Mouse (Mus musculus): ENCODE data around the gene Gm7356. TPM values are rescaled to one million over a fixed set of nuclear protein-coding genes. Genes with fewer than 3 reads are reported as not detected.

The Gm7356 gene
- not detected for polyA plus RNA-seq (2017; shearing (Covaris generic))

DNA sequence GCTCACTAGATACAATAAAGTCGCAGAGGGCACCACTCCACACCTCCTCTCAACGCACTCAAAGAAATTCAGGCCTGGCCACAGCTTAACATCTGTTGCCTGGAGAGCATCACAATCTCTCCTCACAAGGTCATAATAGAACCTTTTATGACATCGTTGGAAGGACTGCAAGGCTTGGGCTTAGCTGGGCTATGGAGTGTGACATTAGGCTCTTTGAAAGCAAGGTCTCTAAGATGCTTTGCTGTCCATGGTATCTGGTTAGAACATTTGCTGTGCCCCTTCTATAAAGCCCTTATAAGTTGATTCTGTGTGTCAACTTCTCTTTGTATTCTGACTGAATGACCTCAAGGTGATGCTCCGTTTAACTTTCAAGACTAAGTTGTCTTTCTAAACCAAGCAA lies at the start of gene Gm7356:
Gene Gm7356, minus strand, starts transcription at position 101 of the 400 bp plus-strand sequence.

Other genes starting within 250 kb of the Gm7356 start
- 1.5 TPM for gene Afdn, start 243.2 kb downstream of the Gm7356 start, polyA plus RNA-seq (2017; shearing (Covaris generic))
- gene Tcte2, start 241.9 kb downstream of the Gm7356 start, polyA plus RNA-seq (2017; shearing (Covaris generic)), result 0.18 TPM
- not detected for gene Gm7168, start 55.3 kb downstream of the Gm7356 start, polyA plus RNA-seq (2017; shearing (Covaris generic))
- gene Gm7358, start 55.8 kb upstream of the Gm7356 start, polyA plus RNA-seq (2017; shearing (Covaris generic)), result not detected
- gene Dact2, start 200.6 kb upstream of the Gm7356 start, polyA plus RNA-seq (2017; shearing (Covaris generic)), result not detected

Data from activated CD4-positive, CD25-positive, alpha-beta regulatory T cell, adult 9 weeks (primary cell).